Mouse (Mus musculus): Measurements from ENCODE around the gene Gss. TPM values are rescaled to one million over a fixed set of nuclear protein-coding genes. Genes with fewer than 3 reads are reported as not detected.

The Gss gene
- polyA plus RNA-seq, 1 experiment from 2014 or later, result 17.5 TPM

- Histone ChIP-seq H3K4me1 (ENCODE audit: control insufficient read depth, insufficient read depth, low read length) (peaks cover 8% of the 10 kb centered on the region), H3K9me3 (ENCODE audit: control insufficient read depth, low read length) (no peaks in the 10 kb centered on the region), H3K9ac (ENCODE audit: low read length) (no peak overlapping the region), H3K4me2 (no peak overlapping the region), H3K36me3 (ENCODE audit: control insufficient read depth, insufficient read depth, low read length) (no peaks in the 10 kb centered on the region), H3K4me3 (ENCODE audit: low read depth, low read length) (no peak overlapping the region), H3K27me3 (ENCODE audit: control insufficient read depth, insufficient read depth, low read length) (peaks cover 24% of the 10 kb centered on the region), H3K27ac (ENCODE audit: low read depth, low read length) (no peak overlapping the region)
- WGBS, result 38% methylated on average over 10 of the region's 10 CpGs
- peak; percentile 92 for DNase-seq (ENCODE audit: low spot score, missing footprints)
- ATAC-seq (ENCODE audit: low FRiP score), result no peak
Observed at GRCm38 (mm10) chr2:155624730-155625129, 32.1 kb upstream of the Gss start.

- Histone ChIP-seq H3K4me1 (ENCODE audit: control insufficient read depth, insufficient read depth, low read length) (peaks cover under 1% of the 10 kb centered on the region; the same call in 1 of the 2 replicates), H3K27me3 (ENCODE audit: control insufficient read depth, insufficient read depth, low read length) (peaks cover 17% of the 10 kb centered on the region), H3K9ac (ENCODE audit: low read length) (no peak overlapping the region), H3K4me2 (no peak overlapping the region), H3K36me3 (ENCODE audit: control insufficient read depth, insufficient read depth, low read length) (no peaks in the 10 kb centered on the region), H3K9me3 (ENCODE audit: control insufficient read depth, low read length) (no peaks in the 10 kb centered on the region), H3K4me3 (ENCODE audit: low read depth, low read length) (no peak overlapping the region), H3K27ac (ENCODE audit: low read depth, low read length) (no peak overlapping the region)
- DNase-seq (ENCODE audit: low spot score, missing footprints), result peak; percentile 71
- no peak for ATAC-seq (ENCODE audit: low FRiP score)
- WGBS, result 89% methylated on average over 6 of the region's 6 CpGs
Observed at GRCm38 (mm10) chr2:155623996-155624395, 31.4 kb upstream of the Gss start.

GRCm38 (mm10) chr2:155622606-155623005, 30.0 kb upstream of the Gss start:
- Histone ChIP-seq H3K9me3 (ENCODE audit: control insufficient read depth, low read length) (no peaks in the 10 kb centered on the region), H3K4me1 (ENCODE audit: control insufficient read depth, insufficient read depth, low read length) (no peaks in the 10 kb centered on the region), H3K36me3 (ENCODE audit: control insufficient read depth, insufficient read depth, low read length) (no peaks in the 10 kb centered on the region), H3K4me3 (ENCODE audit: low read depth, low read length) (no peak overlapping the region), H3K4me2 (no peak overlapping the region), H3K9ac (ENCODE audit: low read length) (no peak overlapping the region), H3K27ac (ENCODE audit: low read depth, low read length) (no peak overlapping the region), H3K27me3 (ENCODE audit: control insufficient read depth, insufficient read depth, low read length) (peaks cover 5% of the 10 kb centered on the region)
- WGBS, result 29% methylated on average over 11 of the region's 11 CpGs
- ATAC-seq (ENCODE audit: low FRiP score) (no peak), DNase-seq (ENCODE audit: low spot score, missing footprints) (no peak)

GRCm38 (mm10) chr2:155619817-155620216, 27.2 kb upstream of the Gss start:
- Histone ChIP-seq H3K27ac (ENCODE audit: low read depth, low read length) (no peak overlapping the region), H3K4me2 (no peak overlapping the region), H3K4me1 (ENCODE audit: control insufficient read depth, insufficient read depth, low read length) (no peaks in the 10 kb centered on the region), H3K27me3 (ENCODE audit: control insufficient read depth, insufficient read depth, low read length) (no peaks in the 10 kb centered on the region), H3K9me3 (ENCODE audit: control insufficient read depth, low read length) (no peaks in the 10 kb centered on the region), H3K4me3 (ENCODE audit: low read depth, low read length) (no peak overlapping the region), H3K36me3 (ENCODE audit: control insufficient read depth, insufficient read depth, low read length) (no peaks in the 10 kb centered on the region), H3K9ac (ENCODE audit: low read length) (no peak overlapping the region)
- WGBS, result 18% methylated on average over 8 of the region's 8 CpGs
- ATAC-seq (ENCODE audit: low FRiP score) (peak; percentile 80), DNase-seq (ENCODE audit: low spot score, missing footprints) (peak; percentile 99)

- no peak overlapping the region for H3K9ac ChIP-seq (ENCODE audit: low read length)
- ATAC-seq (ENCODE audit: low FRiP score), result no peak
- H3K9me3 ChIP-seq (ENCODE audit: control insufficient read depth, low read length), result no peaks in the 10 kb centered on the region
- WGBS, result 63% methylated on average over 6 of the region's 6 CpGs
- no peak overlapping the region for H3K27ac ChIP-seq (ENCODE audit: low read depth, low read length)
- no peaks in the 10 kb centered on the region for H3K36me3 ChIP-seq (ENCODE audit: control insufficient read depth, insufficient read depth, low read length)
- DNase-seq (ENCODE audit: low spot score, missing footprints), result no peak
- no peaks in the 10 kb centered on the region for H3K4me1 ChIP-seq (ENCODE audit: control insufficient read depth, insufficient read depth, low read length)
- H3K4me2 ChIP-seq, result no peak overlapping the region
- H3K27me3 ChIP-seq (ENCODE audit: control insufficient read depth, insufficient read depth, low read length), result no peaks in the 10 kb centered on the region
- no peak overlapping the region for H3K4me3 ChIP-seq (ENCODE audit: low read depth, low read length)
Observed at GRCm38 (mm10) chr2:155616971-155617370, 24.4 kb upstream of the Gss start.

- no peaks in the 10 kb centered on the region for H3K9me3 ChIP-seq (ENCODE audit: control insufficient read depth, low read length)
- H3K4me1 ChIP-seq (ENCODE audit: control insufficient read depth, insufficient read depth, low read length), result no peaks in the 10 kb centered on the region
- peak overlapping the region; percentile 44; the same call in 1 of the 2 replicates for H3K4me2 ChIP-seq
- H3K27me3 ChIP-seq (ENCODE audit: control insufficient read depth, insufficient read depth, low read length), result no peaks in the 10 kb centered on the region
- H3K4me3 ChIP-seq (ENCODE audit: low read depth, low read length), result 0 out of 2 replicates have a peak overlapping the region, but pooled peaks have one; percentile 11
- H3K36me3 ChIP-seq (ENCODE audit: control insufficient read depth, insufficient read depth, low read length), result no peaks in the 10 kb centered on the region
- DNase-seq (ENCODE audit: low spot score, missing footprints) (no peak), ATAC-seq (ENCODE audit: low FRiP score) (no peak)
- H3K27ac ChIP-seq (ENCODE audit: low read depth, low read length), result no peak overlapping the region
- H3K9ac ChIP-seq (ENCODE audit: low read length), result no peak overlapping the region
- WGBS, result 76% methylated on average over 8 of the region's 8 CpGs
Observed at GRCm38 (mm10) chr2:155613953-155614352, 21.3 kb upstream of the Gss start.

GRCm38 (mm10) chr2:155613326-155613755, 20.7 kb upstream of the Gss start:
- H3K4me1 ChIP-seq (ENCODE audit: control insufficient read depth, insufficient read depth, low read length), result no peaks in the 10 kb centered on the region
- no peak overlapping the region for H3K9ac ChIP-seq (ENCODE audit: low read length)
- peak; percentile 94 for DNase-seq (ENCODE audit: low spot score, missing footprints)
- WGBS, result 3% methylated on average over 20 of the region's 20 CpGs
- no peaks in the 10 kb centered on the region for H3K36me3 ChIP-seq (ENCODE audit: control insufficient read depth, insufficient read depth, low read length)
- H3K9me3 ChIP-seq (ENCODE audit: control insufficient read depth, low read length), result no peaks in the 10 kb centered on the region
- peak overlapping the region; percentile 11; the same call in 1 of the 2 replicates for H3K4me3 ChIP-seq (ENCODE audit: low read depth, low read length)
- H3K4me2 ChIP-seq, result peak overlapping the region; percentile 44
- peak; percentile 75 for ATAC-seq (ENCODE audit: low FRiP score)
- H3K27me3 ChIP-seq (ENCODE audit: control insufficient read depth, insufficient read depth, low read length), result no peaks in the 10 kb centered on the region
- no peak overlapping the region for H3K27ac ChIP-seq (ENCODE audit: low read depth, low read length)

GRCm38 (mm10) chr2:155611834-155612550, 19.4 kb upstream of the Gss start:
- ATAC-seq (ENCODE audit: low FRiP score) (no peak), DNase-seq (ENCODE audit: low spot score, missing footprints) (peak; percentile 26)
- Histone ChIP-seq H3K27ac (ENCODE audit: low read depth, low read length) (no peak overlapping the region), H3K4me3 (ENCODE audit: low read depth, low read length) (no peak overlapping the region), H3K4me2 (no peak overlapping the region), H3K36me3 (ENCODE audit: control insufficient read depth, insufficient read depth, low read length) (no peaks in the 10 kb centered on the region), H3K9me3 (ENCODE audit: control insufficient read depth, low read length) (no peaks in the 10 kb centered on the region), H3K27me3 (ENCODE audit: control insufficient read depth, insufficient read depth, low read length) (no peaks in the 10 kb centered on the region), H3K9ac (ENCODE audit: low read length) (no peak overlapping the region), H3K4me1 (ENCODE audit: control insufficient read depth, insufficient read depth, low read length) (no peaks in the 10 kb centered on the region)
- 89% methylated on average over 9 of the region's 9 CpGs for WGBS

GRCm38 (mm10) chr2:155610978-155611377, 18.4 kb upstream of the Gss start, which contains the start of gene Myh7b:
TSS of gene Myh7b (plus strand) at chr2:155611212.
- peak; percentile 6 for DNase-seq (ENCODE audit: low spot score, missing footprints)
- no peak for ATAC-seq (ENCODE audit: low FRiP score)
- Histone ChIP-seq H3K4me1 (ENCODE audit: control insufficient read depth, insufficient read depth, low read length) (no peaks in the 10 kb centered on the region), H3K36me3 (ENCODE audit: control insufficient read depth, insufficient read depth, low read length) (no peaks in the 10 kb centered on the region), H3K9ac (ENCODE audit: low read length) (no peak within 1 kb of the TSS), H3K9me3 (ENCODE audit: control insufficient read depth, low read length) (no peaks in the 10 kb centered on the region), H3K27me3 (ENCODE audit: control insufficient read depth, insufficient read depth, low read length) (no peaks in the 10 kb centered on the region), H3K27ac (ENCODE audit: low read depth, low read length) (no peak within 1 kb of the TSS), H3K4me3 (ENCODE audit: low read depth, low read length) (no peak within 1 kb of the TSS), H3K4me2 (no peak within 1 kb of the TSS)
- 47% methylated on average over 4 of the region's 4 CpGs for WGBS

All from midbrain, embryonic 11.5 days (tissue).